ENCODE assay signal across 23 mouse cellular contexts in the genomic region with DNA sequence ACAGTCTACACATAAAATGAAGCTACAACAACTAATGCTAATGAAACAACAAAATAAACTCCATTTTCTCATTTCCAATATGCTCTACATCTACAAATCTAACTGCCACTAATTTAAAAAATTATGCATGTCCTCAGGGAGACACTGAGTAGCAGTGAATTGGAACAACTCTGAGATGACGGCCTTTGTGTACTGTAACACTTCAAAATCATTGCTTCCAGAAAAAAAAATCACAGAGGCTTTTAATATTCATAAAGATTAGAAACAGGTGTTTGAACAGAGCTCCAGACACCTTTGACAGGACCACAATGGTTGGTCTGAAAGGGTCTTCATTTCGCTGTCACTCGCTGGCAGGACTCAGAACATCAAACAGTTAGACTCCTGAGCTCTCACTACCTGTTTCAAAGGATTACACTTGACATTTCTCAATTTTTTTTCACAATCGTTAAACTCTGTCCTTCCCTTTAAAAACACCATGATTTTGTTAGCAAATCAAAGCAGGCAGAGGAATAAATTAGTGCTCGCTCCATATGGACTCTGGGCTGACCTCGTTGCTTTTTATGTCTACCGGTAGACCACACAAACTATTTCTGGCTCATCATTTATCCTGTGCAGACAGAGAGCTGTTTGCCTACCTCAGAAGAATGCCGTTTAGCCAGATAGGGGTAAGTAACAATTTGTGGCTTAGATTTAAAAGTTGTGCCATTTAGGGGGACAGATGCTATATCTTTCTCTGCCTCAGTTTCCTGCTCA.
DNase-seq lines count a peak whose midpoint lies in the region; ATAC-seq lines count a peak whose summit lies in the region.
"Had no signal": no experiment of that assay in that cellular context is flagged by ENCODE, and none has a peak within 500 bp of the region (broad histone marks: within the 10 kb centered on the region; RNA-seq: fewer than 3 reads in every experiment).

No protein-coding gene starts in this region.

- H3K36me3 ChIP-seq in forebrain, embryonic 14.5 days (ENCODE audit: control insufficient read depth, insufficient read depth, low read length), result no peaks in the 10 kb centered on the region
- H3K36me3 ChIP-seq in forebrain, embryonic 11.5 days (ENCODE audit: control insufficient read depth, insufficient read depth, low read length), result no peaks in the 10 kb centered on the region
- no peaks in the 10 kb centered on the region for H3K36me3 ChIP-seq in midbrain, embryonic 13.5 days
- no peaks in the 10 kb centered on the region for H3K36me3 ChIP-seq in midbrain, embryonic 11.5 days (ENCODE audit: control insufficient read depth, insufficient read depth, low read length)
- no peaks in the 10 kb centered on the region for H3K36me3 ChIP-seq in forebrain, embryonic 16.5 days (ENCODE audit: control insufficient read depth, insufficient read depth)
- H3K36me3 ChIP-seq in midbrain, embryonic 16.5 days (ENCODE audit: control insufficient read depth, insufficient read depth, low read length), result no peaks in the 10 kb centered on the region
- H3K36me3 ChIP-seq: embryonic facial prominence, embryonic 12.5 days; heart, embryonic 12.5 days; hindbrain, embryonic 15.5 days had no signal

- H3K9me3 ChIP-seq in forebrain, embryonic 14.5 days (replicated peaks; ENCODE audit: control insufficient read depth, low read length), result no peaks in the 10 kb centered on the region
- no peaks in the 10 kb centered on the region for H3K9me3 ChIP-seq in forebrain, embryonic 11.5 days (ENCODE audit: control insufficient read depth, low read length)
- no peaks in the 10 kb centered on the region for H3K9me3 ChIP-seq in midbrain, embryonic 13.5 days
- no peaks in the 10 kb centered on the region for H3K9me3 ChIP-seq in midbrain, embryonic 11.5 days (ENCODE audit: control insufficient read depth, low read length)
- no peaks in the 10 kb centered on the region for H3K9me3 ChIP-seq in forebrain, embryonic 16.5 days (ENCODE audit: control insufficient read depth, low read length)
- H3K9me3 ChIP-seq in midbrain, embryonic 16.5 days (replicated peaks; ENCODE audit: control insufficient read depth, low read length, poor library complexity, severe bottlenecking), result no peaks in the 10 kb centered on the region
- H3K9me3 ChIP-seq: embryonic facial prominence, embryonic 12.5 days; hindbrain, embryonic 15.5 days had no signal

- no peak overlapping the region for H3K4me2 ChIP-seq in forebrain, embryonic 14.5 days (ENCODE audit: low read length)
- no peak overlapping the region for H3K4me2 ChIP-seq in forebrain, embryonic 11.5 days (ENCODE audit: low read depth, low read length, severe bottlenecking)
- no peak overlapping the region for H3K4me2 ChIP-seq in midbrain, embryonic 13.5 days (replicated peaks)
- H3K4me2 ChIP-seq in midbrain, embryonic 11.5 days, result no peak overlapping the region
- H3K4me2 ChIP-seq in forebrain, embryonic 16.5 days (ENCODE audit: low read length), result no peak overlapping the region
- no peak overlapping the region for H3K4me2 ChIP-seq in midbrain, embryonic 16.5 days (ENCODE audit: low read length)
- H3K4me2 ChIP-seq: embryonic facial prominence, embryonic 12.5 days; heart, embryonic 12.5 days; hindbrain, embryonic 15.5 days had no signal

- peak; percentile 83 for ATAC-seq in forebrain, embryonic 14.5 days
- no peak for ATAC-seq in forebrain, embryonic 11.5 days (replicated peaks; ENCODE audit: low FRiP score)
- ATAC-seq in midbrain, embryonic 13.5 days, result 0 out of 2 replicates have a peak, but pooled peaks have one; percentile 27
- no peak for ATAC-seq in midbrain, embryonic 11.5 days (ENCODE audit: low FRiP score)
- peak; percentile 88 for ATAC-seq in forebrain, embryonic 16.5 days
- peak; percentile 68 for ATAC-seq in midbrain, embryonic 16.5 days
- ATAC-seq: activated CD4-positive, CD25-positive, alpha-beta regulatory T cell, adult 4 months; intestine, embryonic 16.5 days; Patski had no signal

- H3K27ac ChIP-seq in forebrain, embryonic 14.5 days (ENCODE audit: low read depth, low read length), result no peak overlapping the region
- no peak overlapping the region for H3K27ac ChIP-seq in forebrain, embryonic 11.5 days (ENCODE audit: low read depth, low read length)
- no peak overlapping the region for H3K27ac ChIP-seq in midbrain, embryonic 13.5 days
- H3K27ac ChIP-seq in midbrain, embryonic 11.5 days (ENCODE audit: low read depth, low read length), result no peak overlapping the region
- peak overlapping the region; percentile 3 for H3K27ac ChIP-seq in forebrain, embryonic 16.5 days (ENCODE audit: low read length)
- H3K27ac ChIP-seq in midbrain, embryonic 16.5 days (ENCODE audit: low read length), result no peak overlapping the region
- H3K27ac ChIP-seq: embryonic facial prominence, embryonic 12.5 days; gastrocnemius, adult 2 months; heart, adult 2 months; hindbrain, embryonic 15.5 days had no signal

- no peak overlapping the region for H3K4me3 ChIP-seq in forebrain, embryonic 14.5 days (ENCODE audit: low read depth, low read length)
- no peak overlapping the region for H3K4me3 ChIP-seq in forebrain, embryonic 11.5 days (ENCODE audit: low read depth, low read length)
- H3K4me3 ChIP-seq in midbrain, embryonic 13.5 days (replicated peaks), result no peak overlapping the region
- no peak overlapping the region for H3K4me3 ChIP-seq in midbrain, embryonic 11.5 days (ENCODE audit: low read depth, low read length)
- no peak overlapping the region for H3K4me3 ChIP-seq in forebrain, embryonic 16.5 days (replicated peaks; ENCODE audit: low read length)
- H3K4me3 ChIP-seq in midbrain, embryonic 16.5 days (ENCODE audit: low read depth, low read length), result no peak overlapping the region
- H3K4me3 ChIP-seq: embryonic facial prominence, embryonic 12.5 days; gastrocnemius, adult 2 months; heart, adult 2 months; heart, embryonic 12.5 days; hindbrain, embryonic 15.5 days had no signal

- no peaks in the 10 kb centered on the region for H3K27me3 ChIP-seq in forebrain, embryonic 14.5 days (replicated peaks; ENCODE audit: control insufficient read depth, insufficient read depth, low read length)
- H3K27me3 ChIP-seq in forebrain, embryonic 11.5 days (ENCODE audit: control insufficient read depth, insufficient read depth, low read length), result no peaks in the 10 kb centered on the region
- H3K27me3 ChIP-seq in midbrain, embryonic 13.5 days, result no peaks in the 10 kb centered on the region
- no peaks in the 10 kb centered on the region for H3K27me3 ChIP-seq in midbrain, embryonic 11.5 days (ENCODE audit: control insufficient read depth, insufficient read depth, low read length)
- no peaks in the 10 kb centered on the region for H3K27me3 ChIP-seq in forebrain, embryonic 16.5 days (replicated peaks; ENCODE audit: control insufficient read depth, insufficient read depth, low read length)
- H3K27me3 ChIP-seq in midbrain, embryonic 16.5 days (ENCODE audit: control insufficient read depth, insufficient read depth, low read depth, low read length), result no peaks in the 10 kb centered on the region
- H3K27me3 ChIP-seq: CH12.LX; embryonic facial prominence, embryonic 12.5 days; heart, embryonic 12.5 days; hindbrain, embryonic 15.5 days; Patski had no signal

- no peaks in the 10 kb centered on the region for H3K4me1 ChIP-seq in forebrain, embryonic 14.5 days (ENCODE audit: control insufficient read depth, insufficient read depth, low read length)
- no peaks in the 10 kb centered on the region for H3K4me1 ChIP-seq in forebrain, embryonic 11.5 days (replicated peaks; ENCODE audit: control insufficient read depth, insufficient read depth, low read length)
- peaks cover 7% of the 10 kb centered on the region; the same call in 1 of the 2 replicates for H3K4me1 ChIP-seq in midbrain, embryonic 13.5 days (replicated peaks)
- H3K4me1 ChIP-seq in midbrain, embryonic 11.5 days (ENCODE audit: control insufficient read depth, insufficient read depth, low read length), result peaks cover 2% of the 10 kb centered on the region; the same call in 1 of the 2 replicates
- peaks cover 7% of the 10 kb centered on the region; the same call in 1 of the 2 replicates for H3K4me1 ChIP-seq in forebrain, embryonic 16.5 days (replicated peaks; ENCODE audit: control insufficient read depth, insufficient read depth, low read length)
- H3K4me1 ChIP-seq in midbrain, embryonic 16.5 days (ENCODE audit: control insufficient read depth, insufficient read depth, low read length), result peaks cover 2% of the 10 kb centered on the region; the same call in 1 of the 2 replicates
- H3K4me1 ChIP-seq: embryonic facial prominence, embryonic 12.5 days had no signal

- 55% methylated on average over 8 of the region's 8 CpGs for WGBS in forebrain, embryonic 14.5 days
- 80% methylated on average over 8 of the region's 8 CpGs for whole genome bisulfite sequencing in forebrain, embryonic 11.5 days
- WGBS in midbrain, embryonic 13.5 days, result 69% methylated on average over 8 of the region's 8 CpGs
- 86% methylated on average over 8 of the region's 8 CpGs for WGBS in midbrain, embryonic 11.5 days
- WGBS in forebrain, embryonic 16.5 days, result 43% methylated on average over 8 of the region's 8 CpGs
- 57% methylated on average over 8 of the region's 8 CpGs for WGBS in midbrain, embryonic 16.5 days

- DNase-seq in forebrain, embryonic 14.5 days (ENCODE audit: low spot score), result peak; percentile 65
- no peak for DNase-seq in forebrain, embryonic 11.5 days (ENCODE audit: low spot score)
- DNase-seq in midbrain, embryonic 11.5 days (ENCODE audit: low spot score, missing footprints), result no peak
- DNase-seq in gastrocnemius, adult 8-10 months (ENCODE audit: low spot score in 2 of 2), result no peak
- DNase-seq in ovary, postnatal 10 days (ENCODE audit: low spot score), result no peak
- DNase-seq: adrenal gland, postnatal 14 days; cerebellum, adult 2 months; cerebellum, postnatal 10 days; gastrocnemius, adult 2 months; gastrocnemius, postnatal 36 days; heart, adult 2 months; heart, postnatal 36 days; kidney, adult 8-10 months had no signal

- no peak overlapping the region for H3K9ac ChIP-seq in forebrain, embryonic 14.5 days (ENCODE audit: low read length)
- H3K9ac ChIP-seq in forebrain, embryonic 11.5 days (ENCODE audit: low read length), result no peak overlapping the region
- no peak overlapping the region for H3K9ac ChIP-seq in midbrain, embryonic 13.5 days (replicated peaks)
- H3K9ac ChIP-seq in midbrain, embryonic 11.5 days (ENCODE audit: low read length), result no peak overlapping the region
- no peak overlapping the region for H3K9ac ChIP-seq in forebrain, embryonic 16.5 days (replicated peaks; ENCODE audit: low read depth, low read length)
- no peak overlapping the region for H3K9ac ChIP-seq in midbrain, embryonic 16.5 days (ENCODE audit: low read depth, low read length)
- H3K9ac ChIP-seq: embryonic facial prominence, embryonic 12.5 days; heart, embryonic 12.5 days; hindbrain, embryonic 15.5 days had no signal

Comparison
In these comparisons a context has a peak if more than half of its experiments do, and no peak if none do; other contexts are left out.
1. ATAC-seq: peak in forebrain, embryonic 14.5 days (single experiment), midbrain, embryonic 13.5 days (single experiment), forebrain, embryonic 16.5 days (single experiment) and midbrain, embryonic 16.5 days (single experiment); none in forebrain, embryonic 11.5 days (single experiment) and midbrain, embryonic 11.5 days (single experiment).